Mouse (Mus musculus) right cerebral cortex, postnatal 25 days (tissue): ENCODE data around the gene Spen.

ENCODE experiments used
- DNase-seq: peaks from one replicate; pipeline ENCODE4 v3.0.0; 2022

Spen gene

DNA sequence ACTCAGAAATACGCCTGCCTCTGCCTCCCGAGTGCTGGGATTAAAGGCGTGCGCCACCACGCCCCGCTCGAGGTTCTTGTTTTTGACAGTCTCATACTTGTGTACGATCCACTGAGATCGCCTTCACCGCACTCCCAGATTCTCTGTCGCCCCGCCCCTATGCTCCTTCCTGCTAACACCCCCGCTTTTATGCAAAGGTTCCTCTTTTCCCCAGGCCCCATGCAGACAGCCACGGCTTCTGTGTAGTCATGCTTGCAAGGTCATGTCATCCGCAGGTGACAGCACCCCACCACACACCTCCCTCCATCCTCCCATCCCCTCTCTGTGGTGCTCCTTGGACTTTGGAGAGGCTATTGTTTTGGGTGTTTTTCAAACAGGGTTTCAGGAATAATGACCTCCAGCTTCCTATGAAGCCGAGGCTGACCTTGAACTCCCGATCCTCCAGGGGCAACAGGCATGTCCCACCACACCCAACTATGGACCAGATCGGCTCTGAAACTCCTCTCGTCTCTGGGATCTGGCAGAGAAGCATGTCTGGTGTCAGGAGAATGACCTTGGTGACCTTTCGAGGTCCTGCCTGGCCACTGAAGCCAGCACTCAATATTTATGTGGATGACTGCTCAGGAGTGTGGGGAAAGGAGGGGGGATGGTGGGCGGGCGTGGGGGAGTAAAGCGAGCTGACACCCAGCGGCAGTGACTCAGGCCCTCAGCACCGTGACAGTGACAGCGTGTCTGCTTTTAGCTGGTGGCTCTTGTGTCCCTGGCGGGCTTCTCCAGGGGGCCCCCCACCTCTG, 118.8 kb downstream of the Spen start:
- no peak for DNase-seq
